Mouse (Mus musculus) gastrocnemius, postnatal 4 days (tissue): ENCODE results near the gene Fam20b. TPM values are rescaled to one million over a fixed set of nuclear protein-coding genes. Genes with fewer than 3 reads are reported as not detected.
"Not testable (repeated sequence)": the region's sequence is repeated elsewhere in the genome, so short reads cannot be mapped to it uniquely, and the experiment has no call there.

Experiments
- DNase-seq, 2 experiments: peaks; one replicate each; pipeline ENCODE4 v3.0.0; 2021 to 2022; ENCODE audit warnings: low spot score in 2 of 2, mixed read lengths in 2 of 2
- total RNA-seq, 2 experiments: library from RNA; stranded (reverse); gene quantifications; 2 replicates each; pipeline ENCODE4 v1.2.3; 2021

Fam20b gene
- total RNA-seq, 2 experiments from 2014 or later, result 33.5 to 33.9 TPM

DNA sequence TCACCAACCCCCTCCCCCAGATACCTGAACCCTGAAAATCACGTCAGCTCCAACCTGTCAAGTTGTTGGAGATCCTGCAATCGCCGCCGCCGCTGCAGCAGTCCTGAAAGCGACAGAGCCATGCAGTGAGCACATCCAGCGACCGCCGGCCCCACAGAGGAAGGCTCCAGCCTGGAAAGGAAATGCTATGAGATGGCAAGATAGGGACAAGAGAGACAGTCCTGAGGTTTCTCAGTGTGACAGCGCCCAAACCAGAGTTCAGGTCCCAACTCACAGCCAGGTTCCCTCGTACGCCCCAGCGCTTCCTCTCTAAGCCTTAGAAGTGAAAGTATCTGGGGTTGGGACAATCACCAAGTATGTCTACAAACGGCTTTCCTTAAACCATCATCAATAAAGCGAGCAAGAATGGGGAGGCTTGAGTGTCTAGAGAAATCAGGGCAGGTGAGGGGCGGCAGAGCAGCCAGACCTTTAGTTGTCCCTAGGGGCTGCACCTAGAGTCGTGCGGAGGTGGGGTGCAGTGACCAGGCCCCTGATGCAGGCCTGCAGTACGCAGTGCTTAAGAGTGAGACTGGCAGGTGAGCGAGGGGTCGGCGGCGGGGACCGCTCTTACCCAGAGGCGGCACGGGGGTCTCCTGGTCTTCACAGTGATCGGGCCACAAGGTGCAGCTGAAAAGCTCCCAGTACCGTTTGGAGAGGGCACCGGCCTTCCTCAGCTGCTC lies 45.3 kb downstream of the Fam20b start:
- peak in 1 of 2 experiments; percentile 40 for DNase-seq

DNA sequence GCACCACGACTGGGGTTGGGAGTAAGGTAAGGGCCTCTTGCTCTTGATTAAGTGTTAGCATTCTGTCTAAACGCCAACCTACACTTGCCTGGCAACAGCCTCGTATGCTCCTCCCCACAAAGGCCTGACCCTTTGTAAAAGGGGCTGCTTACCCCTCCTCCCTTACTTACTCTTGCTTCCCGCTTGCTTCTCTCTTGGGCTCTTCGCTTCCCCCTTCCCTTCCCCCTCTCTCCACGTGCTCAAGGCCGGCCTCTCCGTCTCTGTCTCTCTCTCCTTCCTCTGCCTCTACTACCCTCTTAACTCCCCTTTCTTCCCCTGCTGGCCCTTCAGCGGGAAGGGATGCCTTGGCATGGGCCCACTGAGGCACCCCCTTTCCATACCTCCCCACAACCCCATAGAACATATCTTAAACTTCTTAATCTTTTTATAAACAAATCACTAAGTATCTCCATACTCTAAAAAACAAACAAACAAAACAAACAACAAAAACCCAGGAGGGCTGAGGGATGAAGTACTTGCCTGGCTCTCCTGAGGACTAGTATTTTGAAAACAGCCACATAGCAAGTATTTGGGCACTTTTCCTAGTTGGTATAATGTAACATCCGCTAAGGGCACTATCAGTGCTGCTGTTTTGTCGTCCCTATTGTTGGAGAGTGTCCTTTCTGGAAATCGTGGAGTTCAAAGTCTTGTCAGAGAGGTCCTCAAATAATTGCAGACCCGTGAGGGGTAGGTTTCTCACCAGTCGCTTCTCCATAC lies 46.0 kb downstream of the Fam20b start:
- DNase-seq, result no peak

DNA sequence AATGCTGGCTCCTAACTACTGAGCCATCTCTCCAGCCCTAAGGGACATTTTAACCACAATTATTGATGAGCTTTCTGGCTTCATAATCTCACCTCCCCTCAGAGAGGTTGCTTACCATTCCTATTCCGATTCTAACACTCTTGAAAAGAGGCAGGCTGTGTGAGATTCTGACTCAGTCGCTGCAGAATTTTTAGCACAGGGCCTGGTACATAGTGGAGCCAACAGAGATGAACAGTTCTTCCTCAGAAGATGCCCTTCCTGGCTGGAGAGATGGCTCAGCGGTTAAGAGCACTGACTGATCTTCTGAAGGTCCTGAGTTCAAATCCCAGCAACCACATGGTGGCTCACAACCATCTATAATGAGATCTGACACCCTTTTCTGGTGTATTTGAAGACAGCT lies 47.0 kb downstream of the Fam20b start:
- no peak for DNase-seq

DNA sequence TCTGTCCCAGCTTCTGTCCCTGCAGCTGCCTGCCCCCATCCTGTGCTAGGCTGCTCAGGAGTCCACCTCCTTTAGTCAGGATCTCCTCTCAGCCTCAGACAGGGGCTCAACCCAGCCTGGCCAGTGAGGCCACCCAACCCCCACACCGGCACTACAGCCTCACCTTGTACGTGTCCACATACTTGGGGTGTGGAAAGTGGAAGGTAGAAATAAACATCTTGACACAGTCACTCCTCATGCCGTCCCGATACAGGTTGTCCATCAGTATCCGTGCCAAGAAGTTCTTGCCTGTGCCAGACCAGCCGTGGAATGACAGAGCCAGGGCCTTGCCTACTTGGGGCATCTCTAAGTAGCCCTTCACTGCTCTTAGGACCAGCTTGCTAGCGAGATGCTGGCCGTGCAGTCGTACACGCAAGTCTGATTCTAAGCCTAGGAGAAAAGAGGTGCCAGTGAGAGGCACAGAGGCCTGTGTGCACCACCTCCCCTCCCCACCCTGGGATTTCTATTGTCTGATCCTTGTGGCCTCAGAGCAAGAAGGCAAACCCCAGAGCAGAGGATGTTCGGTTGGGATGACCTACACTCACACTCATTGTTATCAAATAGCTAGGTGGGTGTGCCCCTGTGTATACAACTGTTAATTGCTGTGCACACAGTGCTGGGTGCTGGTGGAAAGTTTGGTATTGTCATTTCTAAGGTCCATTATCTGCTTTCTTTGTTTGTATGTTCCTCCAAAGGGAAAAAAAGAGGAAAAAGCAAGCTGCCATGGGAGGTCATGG lies 49.5 kb downstream of the Fam20b start:
- no peak for DNase-seq

DNA sequence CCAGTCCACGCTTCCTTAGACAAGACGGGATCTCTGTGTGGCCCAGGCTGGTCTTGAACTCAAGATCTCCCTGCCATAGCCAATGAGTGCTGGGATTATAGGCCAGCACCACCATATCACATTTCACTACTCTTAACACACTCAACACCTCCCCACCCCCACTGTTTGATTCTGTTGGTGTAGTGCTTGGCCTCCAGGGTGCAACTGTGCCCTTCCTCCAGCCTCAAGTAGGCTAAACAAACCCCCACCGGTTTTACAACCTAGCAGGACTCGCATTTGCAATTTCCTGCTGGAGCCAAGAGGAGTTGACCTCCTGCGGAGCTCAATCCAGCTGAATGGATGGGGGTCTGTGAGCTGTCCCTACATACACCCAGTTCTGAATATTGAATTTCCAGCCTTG lies 50.3 kb downstream of the Fam20b start:
- DNase-seq, result no peak

DNA sequence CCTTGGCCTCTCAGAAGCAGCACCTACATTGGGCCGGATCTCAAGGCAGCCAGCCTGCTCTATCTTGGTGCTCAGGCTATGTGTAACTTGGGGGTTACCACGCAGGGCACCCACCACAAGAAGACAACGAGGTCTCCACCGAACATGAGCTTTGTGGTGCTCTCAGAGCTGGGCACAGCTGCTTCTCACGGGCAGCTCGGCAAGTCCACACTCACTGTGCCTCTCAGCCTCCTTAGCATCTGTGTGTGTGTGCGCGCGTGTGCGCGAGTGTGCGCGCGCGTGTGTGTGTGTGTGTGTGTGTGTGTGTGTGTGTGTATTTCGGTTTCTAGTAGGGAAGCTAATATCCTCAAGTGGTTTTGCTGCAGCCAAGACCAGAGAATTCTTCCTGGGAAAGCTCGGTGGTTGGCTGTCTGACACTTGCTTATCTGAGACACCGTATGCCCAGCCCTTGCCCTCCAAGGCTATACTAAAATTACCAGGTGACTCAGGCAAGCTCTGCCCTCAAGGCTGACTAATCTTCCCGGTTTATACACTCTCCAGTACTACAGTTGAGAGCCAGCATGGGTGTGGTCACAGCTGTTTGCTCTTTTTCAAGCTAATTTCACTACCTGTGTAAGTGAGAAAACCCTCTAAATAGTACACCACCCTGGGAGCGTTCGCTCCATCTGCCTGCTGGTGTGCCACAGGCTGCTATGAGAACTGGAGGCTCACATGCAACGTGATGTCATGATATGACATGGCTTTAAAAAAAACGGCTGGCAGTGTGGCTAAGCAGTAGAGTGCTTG lies 51.6 kb downstream of the Fam20b start:
- DNase-seq, result no peak

DNA sequence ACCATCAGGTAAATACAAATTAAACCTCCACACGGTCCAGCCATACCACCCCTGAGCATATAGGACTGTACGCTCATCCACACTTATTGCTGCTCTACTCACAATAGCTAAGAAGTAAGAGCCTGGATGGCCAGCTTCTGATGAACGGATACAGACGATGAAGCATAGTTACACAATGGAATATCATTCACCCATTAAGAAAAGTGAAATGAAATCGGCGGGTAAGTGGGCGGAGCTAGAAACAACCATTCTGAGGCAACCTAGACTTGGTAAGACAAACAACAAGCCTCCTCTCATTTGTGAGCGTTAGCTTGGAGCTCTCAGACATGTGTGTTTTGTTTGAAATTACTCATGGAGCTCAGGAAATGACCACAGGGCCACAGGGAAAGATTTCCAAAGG lies 53.1 kb downstream of the Fam20b start:
- DNase-seq, result no peak

DNA sequence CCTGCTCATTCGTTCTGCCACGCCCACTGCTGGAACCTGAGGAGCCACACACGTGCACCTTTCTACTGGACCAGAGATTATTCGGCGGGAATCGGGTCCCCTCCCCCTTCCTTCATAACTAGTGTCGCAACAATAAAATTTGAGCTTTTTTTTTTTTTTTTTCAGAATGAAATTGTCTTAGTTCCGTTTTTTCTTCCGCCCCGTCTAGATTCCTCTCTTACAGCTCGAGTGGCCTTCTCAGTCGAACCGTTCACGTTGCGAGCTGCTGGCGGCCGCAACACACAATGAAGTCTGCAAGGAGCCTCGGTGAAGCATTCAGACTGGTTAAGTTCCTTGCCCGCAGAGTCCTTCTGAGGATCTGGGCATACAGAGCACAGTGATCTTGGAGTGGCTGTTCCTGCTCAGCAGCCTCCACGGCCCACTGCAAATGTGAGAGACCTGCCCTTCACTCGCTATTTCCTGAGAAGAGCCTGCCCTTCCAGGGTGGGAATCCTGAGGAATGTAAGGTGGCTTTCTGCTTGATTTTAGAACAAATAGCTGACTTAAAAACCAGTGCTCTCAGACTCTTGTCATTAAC lies 58.1 kb downstream of the Fam20b start:
- not testable (repeated sequence) for DNase-seq

DNA sequence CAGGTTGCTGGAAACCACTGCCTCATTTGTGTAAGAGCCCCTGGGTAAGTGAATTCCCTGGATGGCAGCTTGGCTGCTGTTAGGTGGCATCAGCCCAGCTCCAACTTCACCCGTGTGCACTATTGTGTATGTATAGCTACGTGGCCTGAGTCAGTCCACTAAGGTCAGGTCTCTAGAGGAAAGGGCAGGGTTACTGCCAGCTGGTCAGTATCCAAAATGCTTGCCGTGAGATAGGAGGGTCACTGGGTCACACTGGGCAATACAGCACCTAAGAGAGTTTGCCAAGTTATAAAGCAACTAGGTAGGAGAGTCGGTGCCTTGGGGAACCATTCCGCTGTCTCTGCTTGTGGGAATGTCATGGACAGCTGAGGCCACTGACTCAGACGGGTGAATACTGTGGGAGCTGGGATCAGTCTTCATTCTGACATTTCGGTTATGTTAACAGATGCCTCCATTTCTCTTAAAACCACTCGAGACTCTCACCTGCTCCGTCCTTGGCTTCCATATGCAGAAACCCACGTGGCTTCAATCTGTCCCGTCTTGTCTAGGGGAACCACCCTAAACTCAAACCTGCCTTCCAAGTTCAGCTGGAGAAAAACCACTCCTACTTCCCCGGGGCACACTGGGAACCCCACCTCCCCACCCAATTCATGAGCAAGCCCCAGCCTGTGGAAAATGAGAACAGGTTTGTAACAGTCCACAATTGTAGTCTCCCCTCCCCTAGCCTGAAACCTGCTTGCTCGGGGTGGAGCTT lies 58.8 kb downstream of the Fam20b start:
- DNase-seq, result no peak

DNA sequence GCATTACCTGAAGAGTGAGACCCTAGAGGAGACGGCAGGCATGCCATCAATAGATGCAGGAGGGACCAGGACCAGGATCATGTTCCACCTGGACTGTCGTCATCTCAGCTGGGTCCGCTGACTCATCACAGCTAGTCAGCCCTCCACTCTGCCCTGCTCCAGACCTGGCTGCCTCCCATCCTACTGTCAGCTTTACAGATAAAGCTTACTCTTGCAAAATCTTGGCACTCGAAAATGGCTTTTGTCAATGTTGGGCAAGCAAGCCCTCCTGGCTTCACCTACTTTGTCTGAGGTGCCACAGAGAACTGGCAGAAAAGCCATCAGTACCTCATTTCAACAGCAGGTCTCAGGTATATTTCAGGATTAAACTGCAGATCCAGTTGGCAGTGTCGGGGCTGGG lies 60.2 kb downstream of the Fam20b start:
- no peak for DNase-seq

DNA sequence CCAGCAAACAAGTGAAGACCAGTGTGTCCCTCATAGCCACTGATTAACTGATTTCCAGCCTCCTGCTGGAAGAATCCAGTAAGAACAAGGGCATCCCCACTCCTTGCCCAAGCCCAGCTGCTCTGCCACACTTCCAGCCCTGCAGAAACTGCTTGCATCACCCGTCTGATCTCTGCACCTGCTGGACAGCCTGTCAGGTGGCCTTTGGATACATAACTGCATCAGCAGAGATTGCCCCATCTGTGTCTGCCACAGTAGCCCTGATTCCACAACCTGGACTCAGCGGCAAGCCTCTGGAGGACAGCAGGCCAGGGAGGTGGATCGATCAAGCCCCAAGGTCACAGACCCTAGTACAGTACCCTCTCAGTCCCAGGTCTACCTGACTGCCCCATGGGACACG lies 61.4 kb downstream of the Fam20b start:
- DNase-seq, result no peak

DNA sequence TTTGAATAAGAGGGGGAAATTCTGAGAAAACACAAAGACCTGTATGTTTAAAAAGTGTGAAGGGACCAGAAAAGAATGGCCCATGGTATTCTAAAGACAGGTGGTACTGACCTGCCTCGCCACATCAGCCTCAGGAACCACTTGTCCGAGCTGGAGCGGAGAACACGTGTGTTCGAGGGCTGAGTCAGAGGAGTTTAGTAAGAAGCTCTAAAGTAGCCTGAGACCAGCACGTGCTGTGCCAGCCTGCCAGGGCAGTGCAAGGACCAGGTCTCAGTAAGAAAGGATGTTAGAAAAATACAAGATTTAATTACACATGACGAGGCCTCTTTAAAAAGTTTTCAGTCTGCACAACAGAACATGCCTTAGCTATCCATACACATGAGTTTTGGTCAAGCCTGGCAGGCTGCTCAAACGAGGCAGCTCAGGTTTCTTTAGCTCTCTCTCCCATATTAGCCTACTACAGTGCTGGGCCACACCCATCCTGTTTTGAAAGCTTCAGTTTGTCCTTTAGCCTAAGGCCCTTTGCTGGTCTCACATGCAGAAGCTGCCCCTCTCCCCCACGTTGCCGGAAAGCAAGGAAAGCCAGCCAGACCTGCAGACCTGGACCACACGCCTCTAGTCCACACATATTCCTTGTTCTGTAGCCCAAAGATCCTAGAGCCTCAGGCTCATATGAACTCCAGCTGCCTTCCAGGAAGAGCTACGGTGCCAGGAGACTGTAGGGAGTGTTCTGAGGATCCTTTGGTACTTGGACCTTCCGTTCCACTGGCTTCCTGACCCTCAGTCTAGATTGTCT lies 64.0 kb downstream of the Fam20b start:
- DNase-seq, result no peak

DNA sequence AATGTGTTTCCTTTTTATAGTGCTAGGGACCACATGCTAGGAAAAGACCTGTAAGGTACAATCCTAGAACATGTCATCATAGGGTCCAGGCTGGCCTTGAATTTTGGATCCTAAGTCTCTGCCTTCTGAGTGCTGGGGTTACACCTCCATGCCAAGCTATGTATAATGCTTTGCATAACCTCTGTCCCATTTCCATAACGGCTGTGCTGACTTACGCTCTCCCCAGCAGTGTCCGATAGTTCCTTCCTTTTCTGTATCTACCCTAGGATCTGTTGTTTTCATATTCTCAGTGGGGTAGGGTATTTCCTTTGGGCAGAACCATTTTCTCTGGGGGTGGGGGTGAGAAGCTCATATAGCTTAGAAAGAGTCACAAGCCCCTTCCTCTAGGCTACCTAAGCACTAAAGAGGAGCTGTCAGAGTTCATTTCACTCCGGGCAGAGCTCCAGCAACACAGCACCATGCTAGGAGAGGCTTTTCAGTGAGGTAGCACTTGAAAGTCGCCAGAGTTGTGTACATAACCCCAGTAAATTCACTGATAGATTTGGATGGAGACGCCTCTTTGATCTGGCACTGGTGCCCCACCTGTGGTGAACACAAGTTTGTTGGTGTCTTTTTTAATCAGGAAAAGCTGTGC lies 66.6 kb downstream of the Fam20b start:
- DNase-seq, result no peak

DNA sequence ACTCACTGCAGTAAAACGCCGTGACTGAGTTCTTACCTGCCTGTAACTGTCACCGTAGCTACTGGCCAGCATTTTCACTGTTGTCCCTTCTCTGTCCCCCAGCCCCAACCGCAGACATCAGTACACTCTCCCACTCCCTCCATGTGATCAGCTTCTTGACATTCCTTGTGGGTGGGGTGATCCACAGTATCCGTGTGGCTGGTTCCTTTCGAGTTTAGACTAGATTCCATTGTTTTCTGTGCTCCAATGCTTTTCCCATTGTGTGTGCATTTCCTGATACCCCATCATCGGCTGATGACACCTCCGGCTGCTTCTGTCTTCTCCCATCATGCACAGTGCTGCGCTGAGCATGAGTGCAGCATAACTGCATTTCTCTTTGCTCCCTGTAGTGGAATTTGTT lies 68.3 kb downstream of the Fam20b start:
- no peak for DNase-seq

DNA sequence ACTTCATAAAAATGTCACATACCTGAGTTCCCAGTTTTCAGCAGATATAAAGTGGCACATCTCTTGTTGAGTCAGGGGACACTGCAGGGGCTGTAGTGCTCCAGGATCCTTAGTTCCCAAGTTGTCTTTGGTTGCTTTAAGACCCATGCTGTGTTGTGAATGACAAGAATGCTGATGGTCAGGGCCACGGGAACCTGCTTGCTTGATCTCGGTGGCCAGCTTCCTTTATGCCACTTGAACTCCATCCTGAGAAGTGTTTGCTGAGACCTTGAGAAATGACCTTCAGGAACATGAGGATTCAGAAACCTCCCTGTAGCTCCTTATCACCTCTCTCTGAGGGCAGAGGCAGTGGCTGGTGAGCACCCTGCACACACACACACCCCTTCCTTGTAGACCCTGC lies 70.2 kb downstream of the Fam20b start:
- no peak for DNase-seq

DNA sequence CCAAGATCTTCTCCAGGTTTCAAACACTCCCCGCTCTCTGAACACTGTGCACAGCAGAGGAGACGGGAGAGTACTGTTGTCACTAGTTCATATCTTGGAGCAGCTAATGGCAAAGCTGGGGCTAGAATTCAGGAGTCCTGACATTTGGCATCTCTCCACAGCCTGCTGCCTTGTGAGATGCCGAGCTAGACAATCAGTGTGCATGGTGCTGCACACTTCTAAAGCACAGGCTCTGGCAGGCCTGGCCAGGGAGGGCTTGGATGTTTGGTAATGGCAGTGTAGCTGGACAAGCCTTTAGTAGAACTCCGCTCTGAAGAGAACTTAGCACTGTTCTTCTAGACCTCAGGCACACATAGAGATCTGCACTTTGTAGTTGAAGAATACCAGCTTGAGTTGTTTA lies 72.9 kb downstream of the Fam20b start:
- no peak for DNase-seq

DNA sequence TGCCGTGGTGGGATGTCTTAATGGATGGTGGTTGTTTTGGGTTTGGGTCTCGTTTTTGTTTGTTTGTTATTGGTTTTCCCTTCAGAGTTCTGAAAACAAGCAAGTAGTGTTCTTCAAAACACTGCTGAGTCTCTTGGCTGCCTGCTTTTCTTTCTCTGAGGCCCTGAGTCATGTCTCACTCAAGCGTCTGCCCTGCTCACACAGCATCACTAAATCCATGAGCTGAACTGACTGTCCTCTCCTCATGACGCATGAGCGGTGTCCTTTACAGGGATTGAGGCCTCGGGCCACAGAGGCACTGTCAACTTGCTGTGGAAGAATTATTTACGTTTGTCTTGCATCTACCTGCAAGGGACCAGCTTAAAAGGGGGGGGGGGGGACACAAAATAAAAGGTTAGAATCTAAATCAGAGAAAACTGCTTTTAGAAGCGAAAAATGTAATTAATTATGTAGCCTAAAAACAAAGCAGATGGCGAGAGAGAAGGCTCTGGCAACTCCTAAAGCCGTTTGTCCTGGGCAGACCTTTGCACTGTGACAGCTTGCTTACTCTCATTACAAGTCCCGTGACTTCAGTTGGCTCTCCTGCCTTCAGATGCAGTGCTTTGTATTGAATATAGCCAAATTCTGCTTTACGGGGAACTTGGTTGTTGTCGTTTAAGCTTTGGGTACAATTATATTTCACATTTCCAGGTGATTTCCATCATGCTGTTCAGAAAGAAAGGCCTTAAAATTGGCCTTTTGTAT lies 73.9 kb downstream of the Fam20b start:
- no peak for DNase-seq

DNA sequence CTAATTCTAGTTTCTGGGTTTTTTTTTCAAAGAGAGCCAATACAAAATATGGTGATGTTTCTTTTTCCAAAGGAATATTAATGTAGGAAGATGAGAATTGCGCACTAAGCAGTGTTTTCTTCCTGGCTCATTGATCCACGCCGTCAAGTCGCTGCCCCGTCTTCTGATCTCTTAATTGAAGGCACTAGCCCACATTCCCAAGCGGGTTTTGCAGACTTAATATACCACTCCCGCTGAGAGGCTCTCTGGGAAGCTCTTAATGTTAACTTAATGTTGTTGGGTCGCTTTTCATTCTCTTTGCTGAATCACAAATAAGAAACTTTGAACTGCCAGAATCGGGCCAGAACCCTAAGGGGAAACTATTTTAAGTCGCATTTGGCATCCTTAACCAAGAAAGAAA lies 74.8 kb downstream of the Fam20b start:
- no peak for DNase-seq
